Mouse (Mus musculus): ENCODE data around the gene Olfr272.

Olfr272 gene

GRCm38 (mm10) chr4:52919078-52919477, at the start of gene Olfr272:
Gene Olfr272, minus strand, starts transcription at chr4:52919178.
- no peak for DNase-seq (ENCODE audit: extremely low read depth, low read depth)

DNA sequence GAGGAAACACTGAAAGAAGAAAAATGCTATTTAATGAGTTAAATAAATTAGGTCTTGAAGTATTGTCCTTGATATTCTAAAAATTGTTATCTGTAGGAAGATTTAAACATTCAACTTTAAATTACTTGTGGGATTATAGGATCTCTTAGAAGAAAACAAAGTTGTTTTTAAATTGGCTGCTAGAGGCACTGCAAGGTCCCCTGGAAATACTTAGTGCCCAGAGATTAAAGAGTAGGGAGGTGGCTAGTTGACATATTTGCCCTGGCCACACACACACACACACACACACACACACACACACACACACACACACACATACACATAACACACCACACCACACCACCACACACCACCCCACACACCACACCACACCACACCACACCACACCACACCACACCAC, 45.3 kb upstream of the Olfr272 start, which contains the start of gene Olfr270:
Gene Olfr270 (plus strand): TSS at position 301 of the 400 bp plus-strand sequence.
- DNase-seq (ENCODE audit: extremely low read depth, low read depth), result no peak

GRCm38 (mm10) chr4:52958693-52959092, 39.7 kb upstream of the Olfr272 start:
- no peak for DNase-seq (ENCODE audit: extremely low read depth, low read depth)

DNA sequence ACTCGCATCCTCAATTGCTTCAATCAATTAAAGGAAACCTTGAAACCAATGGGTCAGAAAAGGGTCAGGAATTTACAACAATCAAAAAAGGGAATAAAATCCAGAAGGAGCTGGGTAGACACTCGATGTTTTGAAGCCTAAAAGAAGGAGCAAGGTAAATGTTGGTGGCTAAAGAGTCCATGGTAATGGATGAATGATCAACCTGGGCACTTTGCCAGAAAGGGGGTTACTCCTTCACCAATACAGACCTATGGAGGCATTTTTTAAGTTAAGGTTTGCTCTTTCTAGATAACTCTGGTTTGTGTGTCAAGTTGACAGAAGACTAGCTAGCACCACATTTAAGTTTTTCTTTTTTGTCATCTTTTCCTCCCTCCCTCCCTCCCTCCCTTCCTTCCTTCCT, 30.0 kb upstream of the Olfr272 start:
- DNase-seq (ENCODE audit: extremely low read depth, low read depth), result no peak

- no peak for DNase-seq (ENCODE audit: extremely low read depth, low read depth)
Measured at GRCm38 (mm10) chr4:52946665-52947064, 27.7 kb upstream of the Olfr272 start.

DNA sequence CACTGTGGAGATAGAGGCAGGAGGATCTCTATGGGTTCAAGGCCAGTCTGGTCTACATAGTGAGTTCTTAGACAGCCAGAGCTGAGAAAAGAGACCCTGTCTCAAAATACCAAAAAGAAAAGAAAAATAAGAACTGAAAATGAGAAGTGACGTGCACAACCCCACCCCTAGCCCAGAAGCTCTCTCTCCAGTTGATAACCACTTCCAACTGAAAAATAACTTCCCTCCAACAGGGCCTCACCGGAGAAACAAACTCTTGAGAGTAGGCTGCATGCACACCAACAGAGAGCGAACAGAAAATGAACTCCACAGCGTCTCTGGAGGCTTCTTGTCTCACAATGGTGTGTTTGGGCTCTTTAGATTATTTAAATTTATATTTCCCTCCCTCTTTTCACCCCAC, 11.5 kb upstream of the Olfr272 start:
- no peak for DNase-seq (ENCODE audit: extremely low read depth, low read depth)

- no peak for DNase-seq (ENCODE audit: extremely low read depth, low read depth)
Measured at GRCm38 (mm10) chr4:52917311-52917688, 1.7 kb downstream of the Olfr272 start.

DNA sequence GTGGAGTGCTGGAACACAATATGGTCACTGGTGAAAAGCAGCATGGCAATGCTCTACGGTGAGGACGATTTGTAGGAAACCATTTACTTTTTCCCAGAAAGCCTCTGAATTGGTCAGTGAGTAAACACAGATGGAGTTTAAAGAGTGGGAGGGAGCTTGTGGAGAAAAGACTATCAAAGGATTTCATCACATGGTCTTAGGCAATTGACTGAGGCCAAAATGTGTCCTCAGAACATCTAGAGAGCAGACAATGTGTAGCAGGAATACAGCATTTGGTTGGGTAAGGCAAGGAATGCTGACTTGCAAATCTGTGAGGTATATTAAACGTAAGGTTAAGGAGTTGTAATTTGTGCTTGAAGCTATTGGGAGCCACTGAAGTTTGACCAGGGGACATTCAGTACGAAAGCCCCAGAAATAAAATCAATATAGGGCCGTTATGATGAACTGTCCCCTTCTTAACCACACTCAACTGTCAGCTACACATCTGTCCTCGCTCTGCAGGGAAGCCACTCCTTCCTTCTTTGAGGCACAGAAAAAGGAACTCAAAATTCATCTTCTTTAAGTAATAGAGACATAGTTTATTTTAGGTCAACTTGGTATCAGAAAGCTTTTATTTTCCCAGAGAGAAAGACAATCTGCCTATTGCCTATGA, 2.2 kb downstream of the Olfr272 start:
- DNase-seq (ENCODE audit: extremely low read depth, low read depth), result no peak

DNA sequence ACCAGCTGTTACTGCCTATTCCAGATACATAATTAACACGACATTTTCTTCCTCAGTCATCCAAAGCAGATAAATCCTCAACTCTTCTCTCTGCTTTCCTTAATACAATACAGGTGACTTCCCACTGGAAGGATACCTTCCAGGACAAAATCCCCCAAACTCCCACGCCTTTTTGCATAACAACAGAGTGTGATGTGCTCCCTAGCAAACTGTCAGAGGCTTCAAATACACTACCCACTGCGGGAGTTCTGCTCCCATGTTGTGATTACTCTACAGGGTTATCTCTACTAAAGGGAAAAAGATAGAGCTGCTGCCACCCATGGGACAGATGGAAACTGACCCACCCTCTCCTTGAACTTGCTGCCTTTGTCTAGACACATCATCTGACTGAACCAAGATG, 6.6 kb downstream of the Olfr272 start:
- DNase-seq (ENCODE audit: extremely low read depth, low read depth), result no peak

DNA sequence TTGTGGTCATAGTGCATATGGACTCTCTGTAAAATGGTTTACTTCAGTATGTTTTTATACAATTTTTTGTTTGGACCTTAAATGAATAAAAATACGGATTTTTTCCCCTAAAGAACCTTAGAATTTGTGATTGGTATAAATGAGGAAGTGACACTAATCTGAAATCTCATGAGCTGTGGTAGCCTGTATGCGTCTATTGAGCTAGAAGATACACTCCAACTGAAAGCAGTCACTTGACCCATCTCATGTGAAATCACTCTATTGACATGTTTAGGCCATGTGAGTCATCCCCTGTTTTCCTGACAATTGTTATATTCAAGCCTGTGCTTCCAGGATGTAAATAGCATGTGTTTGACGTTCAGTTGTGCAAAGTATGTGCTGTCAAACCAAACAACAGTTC, 9.4 kb downstream of the Olfr272 start:
- no peak for DNase-seq (ENCODE audit: extremely low read depth, low read depth)

- DNase-seq (ENCODE audit: extremely low read depth, low read depth), result no peak
Measured at GRCm38 (mm10) chr4:52864156-52864555, 54.8 kb downstream of the Olfr272 start.

All from MEL-GATA-1-ER (cell line).